Mouse (Mus musculus) spleen, adult 2 months (tissue): ENCODE results near the gene Hist1h2bf.

Experiments
- CTCF ChIP-seq: fragments of 200-500 bp; IDR thresholded peaks from 2 replicates; pipeline ENCODE4 v1.5.1; 2011; ENCODE audit warnings: mild to moderate bottlenecking, inconsistent platforms; ENCODE audit not compliant: insufficient read depth, insufficient read length, insufficient replicate concordance; ENCODE audit errors: extremely low read depth
- POLR2A ChIP-seq: fragments of 200-500 bp; IDR thresholded peaks from 2 replicates; pipeline ENCODE4 v1.6.1; 2011; ENCODE audit warnings: low read depth, low read length, inconsistent platforms

- TF ChIP-seq CTCF (no peak), POLR2A (no peak)
Measured at GRCm38 (mm10) chr13:23538249-23538648, 35.7 kb downstream of the Hist1h2bf start.
